Mouse (Mus musculus): ENCODE measurements around the gene Olfr1276.

Gene Olfr1276

DNA sequence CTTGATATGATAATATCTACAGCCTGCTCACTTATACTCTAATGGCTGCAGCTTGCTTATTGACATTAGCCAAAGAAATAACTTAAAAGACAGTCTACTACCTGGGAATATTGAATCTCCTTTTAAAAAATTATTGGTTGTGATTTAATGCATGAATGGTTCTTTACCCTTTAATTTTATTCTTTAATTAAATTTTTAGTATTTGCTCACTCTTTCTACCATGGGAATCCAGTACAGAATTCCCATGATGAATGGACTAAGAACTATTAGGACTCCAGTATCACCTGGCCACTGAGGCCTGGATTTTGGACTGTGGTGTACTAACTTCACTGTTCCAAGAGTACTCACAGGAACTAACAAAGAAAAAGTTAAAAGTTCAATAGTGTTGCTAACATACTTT, at the start of gene Olfr1276:
Olfr1276 (plus strand) TSS at position 301 of the 400 bp plus-strand sequence.
- DNase-seq (ENCODE audit: low read depth, low spot score), result no peak

DNA sequence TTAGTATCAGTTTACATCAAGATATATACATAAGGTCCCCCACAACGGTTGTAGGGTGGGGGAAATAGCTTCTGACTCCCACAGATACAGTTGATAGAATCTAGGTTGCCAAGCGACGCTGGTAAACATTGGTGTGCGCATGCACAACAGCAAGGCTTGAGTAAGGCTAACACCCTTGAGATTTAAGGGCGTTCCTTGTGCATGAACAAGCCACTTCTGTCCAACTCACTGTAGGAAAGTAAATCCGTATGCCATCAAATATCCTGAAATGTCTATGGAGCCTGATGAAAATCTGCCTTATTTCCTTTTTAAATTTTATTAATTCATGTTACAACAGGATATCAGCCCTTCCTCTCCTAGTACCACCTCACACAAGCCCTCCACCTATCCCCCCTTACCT, 24.8 kb upstream of the Olfr1276 start, which contains the start of gene 4930430A15Rik:
4930430A15Rik (minus strand) TSS at position 101 of the 400 bp plus-strand sequence.
- no peak for DNase-seq (ENCODE audit: low read depth, low spot score)

DNA sequence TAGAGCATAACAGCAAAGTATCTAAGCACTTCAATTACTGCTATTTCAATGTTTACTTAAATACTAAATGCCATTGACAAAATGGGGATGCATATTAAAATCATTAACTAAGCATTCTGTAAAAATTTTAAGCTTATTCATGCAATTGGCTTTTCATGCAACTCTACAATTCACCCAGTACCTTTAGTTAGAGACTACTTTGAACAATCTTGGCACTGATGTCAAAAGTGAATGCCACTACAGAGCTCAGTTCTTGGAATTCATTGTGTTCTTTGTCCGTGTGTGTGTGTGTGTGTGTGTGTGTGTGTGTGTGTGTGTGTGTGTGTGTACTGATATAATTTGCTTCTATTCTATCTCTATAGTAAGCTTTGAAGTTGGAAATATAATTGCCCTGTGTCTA, 19.1 kb upstream of the Olfr1276 start, which contains the start of gene Olfr1275:
Olfr1275 (minus strand) TSS at position 101 of the 400 bp plus-strand sequence.
- no peak for DNase-seq (ENCODE audit: low read depth, low spot score)

DNA sequence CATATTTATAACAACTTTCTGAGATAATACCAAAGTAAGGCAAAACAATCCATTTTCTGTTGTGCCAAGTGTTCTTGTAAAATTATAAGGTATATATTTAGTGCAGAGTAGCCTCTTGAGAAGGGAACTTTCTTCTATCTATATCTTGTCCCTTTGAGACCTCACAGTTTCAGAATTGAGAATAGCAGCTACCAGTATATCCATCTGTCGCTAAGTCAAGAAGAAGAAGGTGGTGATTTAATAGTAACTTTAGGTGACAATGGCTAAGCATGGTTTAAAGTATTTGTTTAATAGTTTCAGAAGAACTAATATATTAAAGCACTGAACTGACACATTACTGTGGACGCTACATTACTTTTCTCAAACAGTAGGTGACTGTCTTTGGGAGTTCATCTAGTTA, 19.7 kb downstream of the Olfr1276 start, which contains the start of gene Olfr1277:
Olfr1277 (minus strand) TSS at position 101 of the 400 bp plus-strand sequence.
- no peak for DNase-seq (ENCODE audit: low read depth, low spot score)

DNA sequence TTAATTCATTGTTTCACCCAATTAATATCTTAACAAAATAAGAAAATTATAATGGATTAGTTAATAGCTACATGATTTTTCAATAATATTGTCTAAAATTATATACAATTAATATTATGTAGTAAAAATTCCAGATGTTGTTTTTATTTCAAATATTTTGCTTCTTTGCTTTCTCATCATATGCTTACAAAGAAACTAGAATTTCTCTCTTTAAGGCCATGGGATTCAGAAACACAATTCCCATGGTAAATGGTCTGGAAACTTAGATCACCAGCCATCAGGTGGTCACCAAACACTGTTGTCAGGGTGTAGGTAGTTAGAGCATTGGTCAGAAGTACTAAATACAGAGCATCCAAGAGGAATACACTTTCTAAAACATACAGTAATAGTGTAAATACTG, 35.5 kb downstream of the Olfr1276 start, which contains the start of gene Olfr1278:
Olfr1278 (plus strand) TSS at position 301 of the 400 bp plus-strand sequence.
- DNase-seq (ENCODE audit: low read depth, low spot score), result no peak

DNA sequence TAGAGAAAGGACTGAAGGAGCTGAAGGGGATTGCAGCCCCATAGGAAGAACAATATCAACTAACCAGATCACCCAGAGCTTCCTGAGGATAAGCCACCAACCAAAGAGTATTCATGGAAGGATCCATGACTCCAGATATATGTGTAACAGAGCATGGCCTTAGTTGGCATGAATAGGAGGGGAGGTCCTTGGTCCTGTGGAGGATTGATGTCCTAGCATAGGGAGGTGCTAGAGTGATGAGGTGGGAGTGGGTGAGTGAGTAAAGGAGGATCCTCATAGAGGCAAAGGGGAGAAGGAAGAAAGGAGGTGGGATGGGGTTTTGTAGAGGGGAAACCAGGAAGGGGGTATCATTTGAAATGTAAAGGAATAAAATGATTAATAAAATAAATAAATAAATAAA, 44.2 kb downstream of the Olfr1276 start:
- no peak for DNase-seq (ENCODE audit: low read depth, low spot score)

DNA sequence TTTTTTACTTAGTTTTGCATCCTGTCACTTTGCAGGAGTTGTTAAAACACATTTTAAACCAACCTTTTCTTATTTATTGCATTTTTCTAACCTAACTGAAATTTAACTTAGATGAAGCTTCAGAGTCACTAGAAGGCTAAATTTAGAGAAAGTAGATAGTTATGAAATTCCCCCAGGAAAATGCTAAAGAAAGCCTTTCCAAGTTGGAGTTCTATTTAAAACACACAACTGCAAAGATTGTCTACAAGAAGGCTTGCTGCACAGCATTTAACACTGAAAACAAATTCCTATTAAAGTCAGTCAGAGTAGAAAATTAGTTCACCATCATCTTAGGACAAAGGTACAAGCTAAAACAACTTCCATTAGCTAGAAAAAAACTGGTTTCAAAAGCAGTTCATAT, 46.1 kb downstream of the Olfr1276 start, which contains the start of gene Olfr1279:
Olfr1279 (plus strand) TSS at position 262 of the 400 bp plus-strand sequence.
- no peak for DNase-seq (ENCODE audit: low read depth, low spot score)
